ENCODE assay signal across 22 mouse cellular contexts in the genomic region with DNA sequence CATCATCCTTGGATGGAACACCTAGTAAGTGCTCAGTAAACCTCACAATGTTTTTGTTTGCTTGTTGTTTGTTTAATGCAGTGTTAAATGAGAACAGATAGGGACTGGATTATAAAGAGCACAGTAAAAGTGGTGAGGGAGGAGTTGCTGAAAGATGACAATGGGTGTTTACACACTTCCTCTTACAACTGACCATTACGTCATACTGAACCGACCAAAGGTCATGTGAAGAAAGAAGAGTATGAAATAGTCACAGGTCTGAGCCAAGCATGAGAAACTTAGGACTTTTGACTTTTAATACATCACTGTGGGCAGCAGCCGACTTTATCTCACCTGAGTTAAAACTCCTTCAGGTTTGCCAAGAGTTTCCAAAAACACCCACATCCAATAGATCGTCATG.
A peak's percentile ranks its signal among the peaks of the same experiment; 100 is the strongest.
DNase-seq lines count a peak whose midpoint lies in the region; ATAC-seq and TF ChIP-seq lines count a peak whose summit lies in the region.
"Had no signal": no experiment of that assay in that cellular context is flagged by ENCODE, and none has a peak within 500 bp of the region (broad histone marks: within the 10 kb centered on the region; RNA-seq: fewer than 3 reads in every experiment).

No protein-coding gene starts in this region.

- no peaks in the 10 kb centered on the region for H3K27me3 ChIP-seq in liver, adult 2 months (ENCODE audit: control insufficient read depth, insufficient read depth, low read length)
- no peaks in the 10 kb centered on the region for H3K27me3 ChIP-seq in liver, embryonic 12.5 days (replicated peaks)
- no peaks in the 10 kb centered on the region for H3K27me3 ChIP-seq in CH12.LX (replicated peaks)
- no peaks in the 10 kb centered on the region for H3K27me3 ChIP-seq in hindbrain, embryonic 16.5 days (replicated peaks; ENCODE audit: control insufficient read depth, insufficient read depth, low read length)
- H3K27me3 ChIP-seq: embryonic facial prominence, embryonic 13.5 days; forebrain, embryonic 15.5 days; heart, embryonic 13.5 days; hindbrain, embryonic 12.5 days; limb, embryonic 13.5 days; liver, embryonic 15.5 days; midbrain, embryonic 15.5 days; stomach, embryonic 15.5 days had no signal

- no peaks in the 10 kb centered on the region for H3K9me3 ChIP-seq in liver, embryonic 12.5 days (replicated peaks)
- peaks cover 2% of the 10 kb centered on the region for H3K9me3 ChIP-seq in CH12.LX (replicated peaks; ENCODE audit: low read length)
- no peaks in the 10 kb centered on the region for H3K9me3 ChIP-seq in hindbrain, embryonic 16.5 days (ENCODE audit: control insufficient read depth, low read length)
- H3K9me3 ChIP-seq: embryonic facial prominence, embryonic 13.5 days; forebrain, embryonic 15.5 days; heart, embryonic 13.5 days; hindbrain, embryonic 12.5 days; limb, embryonic 13.5 days; liver, embryonic 15.5 days; midbrain, embryonic 15.5 days; stomach, embryonic 15.5 days had no signal

- H3K27ac ChIP-seq in liver, adult 2 months (replicated peaks; ENCODE audit: insufficient read depth, low read depth, low read length): no peak overlapping the region
- no peak overlapping the region for H3K27ac ChIP-seq in liver, embryonic 12.5 days
- H3K27ac ChIP-seq in CH12.LX (ENCODE audit: insufficient read depth, low read depth): no peak overlapping the region; the same call in 1 of the 2 replicates
- no peak overlapping the region for H3K27ac ChIP-seq in hindbrain, embryonic 16.5 days (ENCODE audit: low read depth, low read length)
- H3K27ac ChIP-seq: forebrain, embryonic 15.5 days; heart, adult 2 months; heart, embryonic 13.5 days; hindbrain, embryonic 12.5 days; limb, embryonic 13.5 days; liver, embryonic 15.5 days; midbrain, embryonic 15.5 days; stomach, embryonic 15.5 days had no signal

- dilution Hi-C loops in CH12.LX (cut with MboI; ENCODE audit: extremely low pct_ligation_motif_present, extremely low pct_unique_long_range_greater_than_20kb, low sequenced_read_pairs): no loop called here

- 14% methylated on average over 4 of the region's 4 CpGs for WGBS in liver, adult 2 months
- 53% methylated on average over 4 of the region's 4 CpGs for WGBS in liver, embryonic 12.5 days (ENCODE audit: insufficient replicate concordance)
- WGBS in hindbrain, embryonic 16.5 days: 75% methylated on average over 4 of the region's 4 CpGs

- in situ Hi-C loops in CH12.LX (cut with MboI; ENCODE audit: low pct_ligation_motif_present, low pct_unique_long_range_greater_than_20kb, low sequenced_read_pairs): loop anchor here (25.0 kb wide), 1 partner anchor 538 kb away; no protein-coding TSS in a partner anchor

- H3K79me2 ChIP-seq in liver, adult 2 months (ENCODE audit: control insufficient read depth, insufficient read depth, low read length): no peaks in the 10 kb centered on the region
- no peaks in the 10 kb centered on the region for H3K79me2 ChIP-seq in CH12.LX (replicated peaks; ENCODE audit: control insufficient read depth, extremely low read depth, insufficient read depth, poor library complexity, severe bottlenecking)

- no peak for TF ChIP-seq RAD21 in CH12.LX (IDR thresholded peaks at IDR 0.05; ENCODE audit: low read depth, low read length)

- H3K9ac ChIP-seq in liver, adult 2 months (ENCODE audit: low read depth, low read length): no peak overlapping the region
- no peak overlapping the region for H3K9ac ChIP-seq in liver, embryonic 12.5 days
- no peak overlapping the region for H3K9ac ChIP-seq in CH12.LX (ENCODE audit: insufficient read depth, low read depth)
- no peak overlapping the region for H3K9ac ChIP-seq in hindbrain, embryonic 16.5 days (ENCODE audit: low read depth, low read length)
- H3K9ac ChIP-seq: embryonic facial prominence, embryonic 13.5 days; forebrain, embryonic 15.5 days; heart, embryonic 13.5 days; hindbrain, embryonic 12.5 days; limb, embryonic 13.5 days; liver, embryonic 15.5 days; midbrain, embryonic 15.5 days; stomach, embryonic 15.5 days had no signal

- H3K4me3 ChIP-seq in liver, adult 2 months (ENCODE audit: insufficient read depth, low read depth, low read length): no peak overlapping the region
- H3K4me3 ChIP-seq in liver, embryonic 12.5 days: no peak overlapping the region
- H3K4me3 ChIP-seq in CH12.LX (replicated peaks in 1 of 3; ENCODE audit: low read depth in 2 of 3, low read length in 2 of 3, poor library complexity in 1 of 3): no peak overlapping the region
- H3K4me3 ChIP-seq in hindbrain, embryonic 16.5 days (ENCODE audit: low read length): no peak overlapping the region
- H3K4me3 ChIP-seq: embryonic facial prominence, embryonic 13.5 days; forebrain, embryonic 15.5 days; heart, adult 2 months; heart, embryonic 13.5 days; hindbrain, embryonic 12.5 days; limb, embryonic 13.5 days; liver, embryonic 15.5 days; midbrain, embryonic 15.5 days; stomach, embryonic 15.5 days had no signal

- TF ChIP-seq CTCF in liver, adult 2 months (IDR thresholded peaks at IDR 0.05; ENCODE audit: low read depth, low read length): no peak
- TF ChIP-seq CTCF in CH12.LX (conservative IDR thresholded peaks at IDR 0.05 in 1 of 2, IDR thresholded peaks at IDR 0.05 in 1 of 2; ENCODE audit: low read depth in 2 of 2, low read length in 2 of 2): no peak

- H3K4me1 ChIP-seq in liver, adult 2 months (ENCODE audit: control insufficient read depth, insufficient read depth, low read length): no peaks in the 10 kb centered on the region; the same call in 1 of the 2 replicates
- H3K4me1 ChIP-seq in liver, embryonic 12.5 days: 0 out of 2 replicates have a peak, but pooled peaks cover 2% of the 10 kb centered on the region
- H3K4me1 ChIP-seq in CH12.LX (ENCODE audit: control insufficient read depth in 1 of 2, insufficient read depth in 2 of 2): peaks cover 19 to 39% of the 10 kb centered on the region in 2 experiments; a peak in 3 of 4 replicates
- H3K4me1 ChIP-seq in hindbrain, embryonic 16.5 days (ENCODE audit: control insufficient read depth, insufficient read depth, low read depth, low read length): no peaks in the 10 kb centered on the region; the same call in none of the 2 replicates
- H3K4me1 ChIP-seq: liver, embryonic 15.5 days; stomach, embryonic 15.5 days had no signal

- no peak for ATAC-seq in liver, embryonic 12.5 days
- peak; percentile 38 for ATAC-seq in granulocyte monocyte progenitor cell, adult 5-6 weeks (replicated peaks; ENCODE audit: poor library complexity, severe bottlenecking)
- no peak for ATAC-seq in hindbrain, embryonic 16.5 days
- ATAC-seq: forebrain, embryonic 15.5 days; inflammation-experienced regulatory T-cells, adult 6 months; midbrain, embryonic 15.5 days had no signal

- no peak for TF ChIP-seq POLR2A in liver, adult 2 months (IDR thresholded peaks at IDR 0.05; ENCODE audit: extremely low read depth, insufficient read depth, low read length)
- no peak for TF ChIP-seq POLR2A in CH12.LX (IDR thresholded peaks at IDR 0.05; ENCODE audit: low read depth, low read length)

- no peaks in the 10 kb centered on the region for H3K36me3 ChIP-seq in liver, adult 2 months (ENCODE audit: control insufficient read depth, insufficient read depth, low read length)
- H3K36me3 ChIP-seq in liver, embryonic 12.5 days: no peaks in the 10 kb centered on the region
- no peaks in the 10 kb centered on the region for H3K36me3 ChIP-seq in CH12.LX (replicated peaks in 1 of 2; ENCODE audit: control insufficient read depth in 1 of 2, insufficient read depth in 1 of 2, low read length in 1 of 2)
- no peaks in the 10 kb centered on the region for H3K36me3 ChIP-seq in hindbrain, embryonic 16.5 days (ENCODE audit: control insufficient read depth, insufficient read depth, low read length)
- H3K36me3 ChIP-seq: embryonic facial prominence, embryonic 13.5 days; forebrain, embryonic 15.5 days; heart, embryonic 13.5 days; hindbrain, embryonic 12.5 days; limb, embryonic 13.5 days; liver, embryonic 15.5 days; midbrain, embryonic 15.5 days; stomach, embryonic 15.5 days had no signal

- no peak overlapping the region for H3K4me2 ChIP-seq in liver, embryonic 12.5 days
- H3K4me2 ChIP-seq in CH12.LX (ENCODE audit: insufficient read depth, low read depth, poor library complexity, severe bottlenecking): no peak overlapping the region
- no peak overlapping the region for H3K4me2 ChIP-seq in hindbrain, embryonic 16.5 days (ENCODE audit: low read length)
- H3K4me2 ChIP-seq: embryonic facial prominence, embryonic 13.5 days; forebrain, embryonic 15.5 days; heart, embryonic 13.5 days; hindbrain, embryonic 12.5 days; limb, embryonic 13.5 days; liver, embryonic 15.5 days; midbrain, embryonic 15.5 days; stomach, embryonic 15.5 days had no signal

- DNase-seq in liver, adult 2 months (ENCODE audit: extremely low read depth, low read depth, low spot score): peak; percentile 94
- DNase-seq in CH12.LX (ENCODE audit: extremely low read depth): peak; percentile 29
- DNase-seq in skeletal muscle tissue, adult 2 months (ENCODE audit: low read depth, low spot score): peak; percentile 16
- no peak for DNase-seq in adrenal gland, postnatal 10 days
- DNase-seq: cerebellum, adult 11 months; cerebellum, postnatal 14 days; kidney, adult 18-20 months; kidney, postnatal 14 days; thymus, postnatal 25 days had no signal

- TF ChIP-seq EP300 in CH12.LX (IDR thresholded peaks at IDR 0.05; ENCODE audit: low read length): no peak; the same call in 1 of the 2 replicates

TF ChIP-seq in CH12.LX, 34 proteins besides CTCF, POLR2A, EP300 and RAD21:
- TF ChIP-seq ZMIZ1 (IDR thresholded peaks at IDR 0.05; ENCODE audit: low read depth, low read length) (no peak), ZNF384 (IDR thresholded peaks at IDR 0.05; ENCODE audit: low read depth, low read length) (no peak), MAX (IDR thresholded peaks at IDR 0.05; ENCODE audit: low read length) (no peak), MYC (IDR thresholded peaks at IDR 0.05; ENCODE audit: low read depth, low read length) (no peak), BHLHE40 (IDR thresholded peaks at IDR 0.05; ENCODE audit: low read depth, low read length) (0 out of 2 replicates have a peak, but pooled peaks have one; percentile 21), JUN (IDR thresholded peaks at IDR 0.05; ENCODE audit: insufficient read depth, low read depth, low read length) (peak; percentile 57), SMC3 (IDR thresholded peaks at IDR 0.05; ENCODE audit: low read depth, low read length) (no peak)
